Mouse (Mus musculus) cerebellum, postnatal 25 days (tissue): Measurements from ENCODE around the gene Arhgap44.

Experiments
- DNase-seq, 2 experiments: peaks; one replicate each; pipeline ENCODE4 v3.0.0; 2021; ENCODE audit warnings: mixed read lengths in 2 of 2

Arhgap44 gene

GRCm38 (mm10) chr11:65162767-65163120 is at the start of gene Arhgap44:
Gene Arhgap44 (minus strand): TSS chr11:65162961.
- DNase-seq, result peak; percentile 84 to 90

- DNase-seq, result no peak
Measured at GRCm38 (mm10) chr11:65211701-65212100, 48.9 kb upstream of the Arhgap44 start.

GRCm38 (mm10) chr11:65209441-65209840 is 46.7 kb upstream of the Arhgap44 start:
- no peak for DNase-seq

DNA sequence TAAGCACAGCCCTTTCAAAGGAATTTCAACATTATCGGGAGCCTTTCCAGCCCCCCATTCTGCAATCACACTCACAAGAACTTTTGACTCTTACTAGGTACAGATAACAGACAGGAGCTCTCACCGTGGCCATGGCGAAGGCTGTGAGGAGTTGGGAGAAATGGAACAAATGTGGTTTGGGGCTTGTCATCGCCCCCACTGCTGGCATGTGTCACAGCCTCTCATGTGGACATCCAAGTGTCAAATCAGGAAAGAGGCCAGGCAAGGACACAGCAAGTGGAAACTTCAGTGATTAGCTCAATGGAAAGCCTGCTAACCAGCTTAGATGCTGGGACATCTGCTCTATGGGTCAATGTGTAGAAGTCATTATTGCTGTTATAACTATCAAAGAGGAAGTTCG is 42.5 kb upstream of the Arhgap44 start:
- DNase-seq, result no peak

DNA sequence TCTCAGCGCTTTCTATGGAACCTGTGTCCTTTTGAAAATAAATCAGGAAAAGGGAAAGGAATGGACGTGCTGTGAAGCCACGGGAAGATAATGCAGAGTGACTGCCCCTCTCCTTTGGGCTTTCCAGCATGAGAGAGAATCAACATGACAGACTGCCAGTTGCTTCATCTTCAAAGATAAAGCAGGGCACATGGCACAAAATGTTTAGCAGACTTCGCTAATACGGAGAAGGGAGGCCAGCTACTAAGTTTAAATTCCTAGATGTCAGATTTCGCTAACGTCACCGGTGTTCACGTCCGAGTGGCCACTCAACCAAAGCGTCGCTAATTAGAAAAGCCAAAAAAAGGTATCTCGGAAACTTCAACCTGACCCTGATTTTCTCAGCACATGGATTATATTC is 41.9 kb upstream of the Arhgap44 start:
- DNase-seq, result no peak

GRCm38 (mm10) chr11:65203020-65203419 is 40.3 kb upstream of the Arhgap44 start:
- no peak for DNase-seq

- no peak for DNase-seq
Measured at GRCm38 (mm10) chr11:65202236-65202635, 39.5 kb upstream of the Arhgap44 start.

DNA sequence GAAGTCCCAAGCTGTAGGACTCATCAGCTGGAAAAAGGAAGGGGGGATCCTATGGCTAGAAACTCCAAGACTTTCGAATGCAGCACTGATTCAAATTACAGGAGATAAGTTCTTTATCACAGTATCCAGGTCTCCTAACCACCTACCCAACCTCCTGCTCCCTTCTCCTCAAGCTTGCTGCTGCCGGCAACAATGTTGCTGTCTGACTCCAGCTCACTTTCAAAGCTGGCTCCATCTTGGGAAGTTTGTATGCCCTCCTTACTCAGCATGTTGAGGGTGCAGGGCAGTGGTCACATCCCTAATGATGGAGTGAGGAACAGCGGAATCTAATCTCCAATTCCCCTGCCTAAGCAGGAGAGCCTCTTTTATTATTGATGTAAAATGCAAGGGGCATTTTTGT is 35.3 kb upstream of the Arhgap44 start:
- DNase-seq, result no peak

- DNase-seq, result peak; percentile 77 to 89
Measured at GRCm38 (mm10) chr11:65197280-65197679, 34.5 kb upstream of the Arhgap44 start.

- DNase-seq, result no peak
Measured at GRCm38 (mm10) chr11:65186974-65187373, 24.2 kb upstream of the Arhgap44 start.

GRCm38 (mm10) chr11:65185114-65185513 is 22.4 kb upstream of the Arhgap44 start:
- DNase-seq, result no peak

GRCm38 (mm10) chr11:65170121-65170750 is 7.5 kb upstream of the Arhgap44 start:
- DNase-seq, result no peak

DNA sequence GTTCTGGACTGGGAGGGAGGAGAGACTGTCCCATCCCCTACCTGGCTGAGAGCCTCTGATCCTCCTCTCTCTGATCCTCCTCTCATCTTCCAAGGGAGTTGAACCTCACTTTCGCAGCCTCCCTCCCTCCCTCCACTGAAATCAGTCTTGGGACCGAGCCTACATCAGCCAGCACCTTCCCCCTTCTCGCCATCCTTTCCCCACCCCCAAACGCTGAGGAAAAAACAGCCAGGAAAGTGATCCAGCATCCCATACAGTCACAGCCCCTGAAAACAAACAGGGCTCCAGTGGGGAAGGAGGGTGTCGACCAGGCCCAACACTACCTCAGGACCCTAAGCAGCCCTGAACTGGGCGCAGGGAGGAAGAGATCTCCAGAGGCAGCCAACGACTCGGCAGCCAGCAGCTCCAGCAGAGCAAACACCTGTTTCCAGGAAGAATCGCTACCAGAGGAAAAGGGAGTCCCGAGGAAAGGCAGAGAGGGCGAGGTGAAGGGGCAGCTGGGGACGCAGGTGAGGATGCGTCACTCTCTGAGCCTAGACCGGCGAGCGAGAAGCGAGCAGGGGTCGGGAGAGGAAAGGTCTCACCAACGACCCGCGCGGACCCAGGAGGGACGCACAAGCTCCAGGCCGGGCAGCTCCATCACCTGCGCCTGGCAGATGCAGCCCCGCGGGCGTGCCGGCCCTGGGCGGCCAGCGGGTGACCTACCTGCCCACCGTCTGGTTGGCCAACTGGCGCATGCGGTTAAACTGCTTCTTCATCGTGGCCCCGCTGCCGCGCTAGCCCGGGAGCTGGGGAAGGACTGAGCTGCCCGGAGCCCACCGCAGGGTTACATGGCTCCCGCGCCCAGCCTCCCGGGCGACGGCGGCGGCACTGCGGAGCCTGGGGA is 637 bp downstream of the Arhgap44 start:
- DNase-seq, result peak; percentile 83 to 84

DNA sequence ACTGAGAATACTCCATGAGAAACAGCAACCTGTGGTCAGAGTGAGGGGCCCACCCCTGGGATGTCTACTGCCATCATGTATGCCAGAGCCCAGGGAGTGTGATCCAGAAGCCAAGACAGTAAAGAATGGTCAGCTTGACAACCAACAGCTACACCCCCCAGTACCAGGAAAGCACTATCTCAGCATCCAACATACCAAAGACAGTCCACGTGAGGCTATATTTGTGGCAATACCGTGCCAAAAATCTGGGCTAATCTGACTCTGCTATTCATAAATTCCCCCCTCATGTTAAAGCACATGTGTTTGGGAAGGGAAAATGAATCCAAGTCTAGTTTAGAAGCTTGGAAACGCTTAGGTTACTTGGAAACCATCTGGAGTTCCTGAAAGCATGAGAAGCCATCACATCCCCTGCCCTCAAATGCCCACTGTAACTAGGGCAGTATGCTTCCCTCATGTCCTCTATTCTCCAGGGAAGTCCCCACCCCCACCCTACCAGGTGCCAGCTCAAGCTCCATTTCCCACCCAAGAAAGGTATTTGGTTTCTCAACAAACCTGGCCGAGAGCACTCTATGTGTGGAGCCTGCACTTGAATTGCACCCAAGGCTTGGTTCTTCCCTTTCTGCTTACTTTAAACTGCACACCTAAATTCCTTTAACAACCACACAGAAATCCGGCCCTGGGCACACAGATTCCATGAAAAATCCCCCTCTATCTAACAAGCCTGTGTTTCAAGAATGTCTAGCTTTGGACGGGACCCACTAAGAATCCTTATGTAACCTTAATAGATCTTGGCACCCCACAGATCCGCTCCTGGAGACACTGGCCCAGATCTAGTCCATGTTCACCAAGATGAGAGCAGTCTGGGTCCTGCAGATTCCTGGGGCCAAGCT is 1.5 kb downstream of the Arhgap44 start:
- peak; percentile 50 to 68 for DNase-seq

- DNase-seq, result no peak
Measured at GRCm38 (mm10) chr11:65159791-65160190, 3.0 kb downstream of the Arhgap44 start, which contains the start of gene 1700086D15Rik. Gene 1700086D15Rik (minus strand): TSS chr11:65159891.

- DNase-seq, result no peak
Measured at GRCm38 (mm10) chr11:65158658-65158990, 4.1 kb downstream of the Arhgap44 start.

DNA sequence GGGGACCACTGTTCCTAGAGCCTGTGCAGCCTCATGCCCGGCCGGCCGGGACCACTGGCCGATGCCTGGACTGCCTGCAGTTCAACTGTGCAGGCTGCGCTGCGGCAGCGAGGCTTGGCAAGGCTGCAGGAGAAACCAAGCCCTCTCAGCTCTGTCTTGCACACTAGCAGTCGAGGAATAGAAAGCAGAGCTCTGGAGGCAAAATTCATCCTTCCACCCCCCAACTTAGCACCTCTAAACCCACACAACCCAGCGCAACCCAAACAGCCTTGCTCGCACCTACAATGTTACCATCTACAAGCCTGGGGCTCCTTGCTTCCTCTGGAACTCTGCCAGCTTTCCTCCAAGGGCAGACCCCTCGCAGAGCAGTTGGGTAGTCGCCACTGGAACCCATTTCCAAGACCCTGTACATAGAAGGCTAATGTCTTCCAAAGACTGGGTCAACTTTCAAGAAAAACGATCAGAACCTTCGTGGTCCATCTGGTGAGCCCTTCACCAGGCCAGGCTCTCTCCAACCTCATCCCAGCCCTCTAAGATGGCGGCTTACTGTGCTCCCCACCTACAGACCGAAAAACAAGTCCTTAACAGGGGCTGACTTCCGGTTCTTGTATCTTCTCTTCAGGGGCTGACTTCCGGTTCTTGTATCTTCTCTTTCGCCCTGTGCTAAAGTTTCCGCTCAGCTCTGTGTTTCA is 4.6 kb downstream of the Arhgap44 start:
- peak; percentile 49 to 64 for DNase-seq

DNA sequence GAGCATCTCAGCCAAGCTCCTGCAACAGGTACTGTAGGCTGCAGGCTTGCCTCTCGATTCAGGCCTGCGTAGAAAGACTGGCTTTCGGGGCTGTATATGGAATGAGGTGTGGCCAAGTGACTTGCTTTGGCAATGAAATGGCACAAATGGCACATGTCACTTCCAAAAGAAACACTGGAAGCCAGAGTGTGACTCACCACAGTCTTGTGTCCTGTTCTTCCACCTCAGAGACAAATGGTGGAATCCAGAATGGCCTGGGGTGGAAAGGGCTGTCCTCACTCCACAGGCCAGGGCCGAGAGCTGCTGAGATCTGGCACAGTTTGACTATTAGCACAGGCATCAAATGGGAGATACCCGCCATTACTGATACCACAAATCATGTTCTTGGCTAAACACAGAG is 9.8 kb downstream of the Arhgap44 start:
- peak; percentile 55 to 65 for DNase-seq

DNA sequence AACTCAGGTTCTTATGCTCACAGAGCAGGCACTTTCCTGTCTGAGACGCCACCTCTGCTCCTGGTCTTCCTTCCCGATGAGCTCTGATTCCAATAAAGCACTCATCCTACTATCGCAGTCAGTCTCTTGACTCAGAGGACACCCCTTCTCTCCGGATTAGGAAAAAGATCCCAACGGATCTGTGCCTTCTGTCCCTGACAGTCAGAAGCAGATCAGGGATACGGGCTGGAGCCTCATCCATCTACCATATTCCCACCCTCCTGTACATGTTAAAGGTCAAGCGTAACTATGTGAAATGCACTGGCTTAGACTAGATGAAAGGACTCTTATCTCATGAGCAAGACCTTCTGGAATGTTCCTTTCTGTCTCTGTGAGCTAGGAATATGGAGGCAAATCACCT is 14.3 kb downstream of the Arhgap44 start:
- no peak for DNase-seq

DNA sequence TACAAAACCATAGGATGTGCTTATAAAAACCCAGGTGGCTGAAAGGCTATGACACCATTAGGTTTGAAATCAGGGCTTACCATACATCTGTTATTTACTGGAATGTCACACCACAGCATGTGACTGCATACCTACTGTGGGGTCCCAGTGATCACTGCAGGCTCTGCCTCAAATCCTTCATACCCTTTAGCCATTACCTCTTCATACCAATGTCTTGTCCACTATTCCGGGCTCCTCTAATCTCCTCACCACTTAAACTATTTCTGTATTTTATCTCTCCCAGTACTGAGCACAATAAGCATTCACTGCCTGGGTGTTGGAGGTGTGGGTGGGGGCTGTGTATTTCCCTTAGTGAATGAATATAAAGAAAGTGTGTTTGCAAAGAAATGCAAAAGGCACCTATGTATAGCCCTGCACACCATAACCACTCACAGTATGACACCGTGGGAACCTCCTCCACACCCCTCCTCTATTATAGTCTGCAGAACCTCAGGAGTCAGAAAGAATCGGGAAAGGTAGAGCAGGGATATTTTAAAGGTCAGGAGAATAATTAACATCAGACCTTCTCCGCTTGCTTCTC is 19.8 kb downstream of the Arhgap44 start:
- DNase-seq, result no peak

DNA sequence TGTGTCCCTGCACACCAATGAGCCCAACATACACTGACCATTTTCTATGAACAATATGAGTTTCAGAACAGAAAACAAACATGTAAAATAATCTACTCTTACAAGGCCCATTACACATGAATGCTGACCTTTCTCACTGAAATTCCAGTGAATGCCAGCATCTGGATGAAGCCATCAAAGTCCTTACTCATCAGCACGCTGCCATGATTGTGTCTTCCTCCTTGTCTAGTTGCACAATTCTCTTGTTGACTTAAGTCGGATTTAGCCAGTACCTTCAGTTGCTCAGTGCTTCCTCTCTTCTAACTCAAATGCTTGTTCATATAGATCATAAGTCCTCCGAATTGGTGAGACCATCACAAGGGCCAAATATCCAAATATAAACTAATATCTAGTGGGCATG is 23.7 kb downstream of the Arhgap44 start:
- DNase-seq, result no peak

DNA sequence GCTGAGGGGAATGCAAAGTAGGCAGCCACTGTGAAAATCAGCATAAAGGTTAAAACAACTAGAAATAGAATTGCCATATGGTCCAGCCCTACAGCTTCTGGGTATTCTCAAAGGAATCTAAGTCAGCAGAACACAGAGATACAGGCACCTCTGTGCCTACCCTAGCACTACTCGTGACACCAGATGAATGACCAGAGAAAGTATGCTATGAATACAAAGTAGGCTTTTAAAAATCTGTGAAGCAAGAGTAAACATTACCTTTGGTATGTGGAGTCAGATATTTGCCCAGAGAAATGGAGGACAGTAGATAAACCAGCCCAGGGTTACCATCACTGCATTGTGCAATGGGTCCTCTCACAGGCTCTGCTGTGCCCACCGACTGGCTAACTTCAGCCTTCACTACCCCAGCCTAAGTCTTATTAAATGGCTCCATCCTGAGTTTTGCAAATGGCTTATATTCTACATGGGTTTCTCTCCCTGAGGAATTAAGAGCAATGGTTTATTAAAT is 25.6 kb downstream of the Arhgap44 start:
- no peak for DNase-seq
